8 mouse cellular contexts compared by ENCODE assay signal in the genomic region with DNA sequence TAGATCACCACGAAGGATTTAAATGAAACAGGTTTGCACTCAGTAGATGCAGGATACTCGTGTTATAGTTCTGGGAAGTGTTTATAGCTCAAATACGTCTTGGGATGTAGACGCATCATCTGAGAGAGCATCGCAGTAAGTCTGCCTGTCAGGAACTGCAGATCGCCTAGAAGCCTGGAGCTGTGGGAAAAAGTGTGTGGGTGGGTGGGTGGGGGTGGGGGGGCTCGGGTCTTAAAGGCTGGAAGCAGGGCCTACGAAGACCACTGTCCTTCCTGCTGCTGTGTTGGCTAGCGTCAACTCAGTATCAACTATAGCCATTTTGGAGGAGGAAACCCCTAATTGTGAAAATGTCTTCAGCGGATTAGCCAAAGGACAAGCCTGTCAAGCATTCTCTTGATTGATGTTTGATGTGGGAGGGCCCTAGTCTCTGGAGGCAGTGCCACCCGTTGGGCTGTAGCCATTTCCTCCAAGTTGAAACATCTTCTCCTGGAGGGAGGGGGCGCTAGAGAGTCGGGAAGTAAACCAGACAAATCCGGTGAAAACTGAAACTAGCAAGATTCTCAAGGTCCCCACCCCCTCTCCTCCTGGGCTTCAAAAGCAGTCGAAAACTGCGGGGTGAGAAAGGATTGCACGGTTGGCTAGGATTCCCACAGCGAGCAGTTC. TPM values are rescaled to one million over a fixed set of nuclear protein-coding genes. Genes with fewer than 3 reads are reported as not detected.
DNase-seq lines count a peak whose midpoint lies in the region; ATAC-seq lines count a peak whose summit lies in the region.

A gene (plus strand): TSS at position 585 of the 663 bp plus-strand sequence.

- intact Hi-C loops in left cerebral cortex, postnatal 14 days (cut with DNase I), result loop anchor here (10.0 kb wide), 1 partner anchor 228 kb away; no protein-coding TSS in a partner anchor

- H3K4me2 ChIP-seq in intestine, embryonic 15.5 days (replicated peaks), result peak within 1 kb of the TSS; percentile 45

- no peak within 1 kb of the TSS for H3K9ac ChIP-seq in intestine, embryonic 15.5 days

- no peaks in the 10 kb centered on the region for H3K27me3 ChIP-seq in intestine, embryonic 15.5 days (replicated peaks)

- no peak within 1 kb of the TSS for H3K27ac ChIP-seq in intestine, embryonic 15.5 days

- ATAC-seq in intestine, embryonic 15.5 days, result peak; percentile 91
- ATAC-seq in megakaryocyte-erythroid progenitor cell, adult 5-6 weeks (replicated peaks; ENCODE audit: low FRiP score, low TSS enrichment, poor library complexity, severe bottlenecking), result peak; percentile 99

- peak; percentile 95 for DNase-seq in adrenal gland, postnatal 10 days
- peak; percentile 46 for DNase-seq in embryo, embryonic 11.5 days (ENCODE audit: low read depth, low spot score)
- DNase-seq in gastrocnemius, postnatal 4 days (ENCODE audit: low spot score in 2 of 2), result peak; percentile 78 to 88
- peak; percentile 93 to 98 for DNase-seq in left cerebral cortex, postnatal 14 days (ENCODE audit: low spot score in 2 of 2)
- DNase-seq in right cerebral cortex, postnatal 25 days, result peak; percentile 83
- peak; percentile 75 to 87 for DNase-seq in urinary bladder, postnatal 36 days (ENCODE audit: low spot score in 2 of 2)

- H3K9me3 ChIP-seq in intestine, embryonic 15.5 days, result no peaks in the 10 kb centered on the region

- H3K4me3 ChIP-seq in intestine, embryonic 15.5 days (replicated peaks), result peak within 1 kb of the TSS; percentile 25

- H3K36me3 ChIP-seq in intestine, embryonic 15.5 days, result no peaks in the 10 kb centered on the region

- 26% methylated on average over 18 of the region's 18 CpGs for WGBS in intestine, embryonic 15.5 days

- no peaks in the 10 kb centered on the region for H3K4me1 ChIP-seq in intestine, embryonic 15.5 days (replicated peaks)

RNA-seq across cellular contexts. Expression of the gene that starts here (rescaled TPM):
- total RNA-seq in adrenal gland, postnatal 10 days (2021), result 1 to 10 TPM; 6.1 to 7.8 TPM
- 1 to 10 TPM; 4.9 to 5.1 TPM for total RNA-seq in gastrocnemius, postnatal 4 days (2021)
- 3.8 and 4.1 TPM in 2 replicates for polyA plus RNA-seq in intestine, embryonic 15.5 days (2015; fragmentation: Nextera tagmentation; extraction: Ambion mirVana)
- 10 to 100 TPM; 11.8 to 17.7 TPM for total RNA-seq in left cerebral cortex, postnatal 14 days (2021)
- total RNA-seq in megakaryocyte-erythroid progenitor cell, adult 5-6 weeks (2014; fragmentation: Nextera tagmentation), result 3.4 and 5.2 TPM in 2 replicates
- 5.6 and 17.6 TPM in 2 replicates for total RNA-seq in megakaryocyte-erythroid progenitor cell, adult 5-6 weeks (2017)
